Mouse (Mus musculus): ENCODE data around the gene Ssh1. TPM values are rescaled to one million over a fixed set of nuclear protein-coding genes. Genes with fewer than 3 reads are reported as not detected.

Ssh1 gene
- total RNA-seq, 2 experiments from 2014 or later: 22.9 to 27.6 TPM

DNA sequence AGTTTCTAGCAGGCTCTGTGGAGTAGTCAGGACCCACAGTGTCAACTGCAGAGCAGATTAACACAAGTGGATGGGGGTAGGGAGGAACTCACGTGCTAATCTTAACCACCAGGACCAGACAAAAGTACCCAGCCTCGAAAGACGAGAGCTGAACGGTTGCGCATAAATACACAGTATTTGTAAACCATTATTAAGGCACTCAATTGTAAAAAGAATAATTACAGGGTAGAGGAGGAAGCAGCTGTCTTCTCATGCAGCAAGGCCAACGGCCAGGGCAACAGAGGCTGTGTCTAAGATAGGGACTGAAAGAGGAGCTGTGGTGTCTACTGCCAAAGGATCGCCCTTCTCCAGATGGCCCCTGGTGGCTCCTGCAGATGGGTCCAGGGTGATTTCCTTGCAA, 56.0 kb downstream of the Ssh1 start:
- no peak for DNase-seq (ENCODE audit: extremely low spot score in 1 of 2, low spot score in 1 of 2)

DNA sequence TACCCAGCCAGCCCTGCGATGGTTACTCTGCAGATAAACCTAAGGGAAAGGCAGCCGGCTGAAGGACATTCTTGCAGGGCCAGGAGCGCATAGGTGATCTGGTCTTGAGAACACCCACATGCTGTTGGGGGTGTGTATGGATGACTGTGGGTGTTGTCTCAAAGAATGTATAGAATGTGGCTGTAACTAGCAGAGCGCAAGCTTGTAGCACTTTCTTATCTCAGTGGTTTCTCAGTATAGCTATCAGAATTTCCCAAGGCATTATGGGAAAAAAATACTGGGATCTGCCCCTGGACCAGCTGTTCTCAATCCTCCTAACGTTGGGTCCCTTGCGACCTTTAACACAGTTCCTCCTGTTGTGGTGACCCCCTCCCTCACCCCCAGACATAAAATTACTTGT, 59.8 kb downstream of the Ssh1 start:
- no peak for DNase-seq (ENCODE audit: extremely low spot score in 1 of 2, low spot score in 1 of 2)

DNA sequence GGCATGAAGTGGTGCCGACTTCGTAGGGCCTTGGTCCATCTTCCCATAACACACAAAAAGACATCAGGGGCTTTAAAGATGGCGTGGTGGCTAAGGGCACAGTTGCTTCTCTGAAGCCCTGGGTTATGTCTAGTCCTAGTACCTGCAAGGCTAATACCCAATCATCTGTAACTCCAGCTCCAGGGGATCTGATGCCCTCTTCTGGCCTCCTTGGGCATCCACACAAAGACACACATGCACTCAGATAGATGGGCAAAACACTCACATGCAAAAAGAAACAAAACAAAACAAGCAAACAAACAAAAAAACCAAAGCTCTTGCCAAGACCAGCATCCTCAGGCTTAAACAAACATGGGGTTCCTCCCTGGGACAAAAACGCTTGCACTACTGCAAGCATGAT, 60.2 kb downstream of the Ssh1 start:
- no peak for DNase-seq (ENCODE audit: extremely low spot score in 1 of 2, low spot score in 1 of 2)

DNA sequence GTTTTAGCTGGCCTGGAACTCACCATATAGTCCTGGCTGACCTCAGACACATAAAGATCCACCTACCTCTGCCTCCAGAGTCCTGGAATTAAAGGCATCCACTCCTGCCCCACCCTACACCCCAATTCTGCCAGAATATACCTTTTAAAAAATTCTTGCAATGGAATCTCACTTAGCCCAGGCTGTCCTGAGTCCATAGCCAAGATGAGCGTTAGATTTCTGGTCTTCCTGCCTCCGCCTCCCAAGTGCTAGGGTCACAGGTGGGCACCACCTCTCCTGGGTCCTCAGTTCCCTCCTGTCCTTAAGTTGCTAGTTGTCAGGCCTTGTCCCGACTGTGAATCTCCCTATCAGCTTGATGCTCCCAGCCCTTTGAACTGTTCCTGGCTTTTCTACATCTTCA, 61.4 kb downstream of the Ssh1 start:
- DNase-seq (ENCODE audit: extremely low spot score in 1 of 2, low spot score in 1 of 2): no peak

DNA sequence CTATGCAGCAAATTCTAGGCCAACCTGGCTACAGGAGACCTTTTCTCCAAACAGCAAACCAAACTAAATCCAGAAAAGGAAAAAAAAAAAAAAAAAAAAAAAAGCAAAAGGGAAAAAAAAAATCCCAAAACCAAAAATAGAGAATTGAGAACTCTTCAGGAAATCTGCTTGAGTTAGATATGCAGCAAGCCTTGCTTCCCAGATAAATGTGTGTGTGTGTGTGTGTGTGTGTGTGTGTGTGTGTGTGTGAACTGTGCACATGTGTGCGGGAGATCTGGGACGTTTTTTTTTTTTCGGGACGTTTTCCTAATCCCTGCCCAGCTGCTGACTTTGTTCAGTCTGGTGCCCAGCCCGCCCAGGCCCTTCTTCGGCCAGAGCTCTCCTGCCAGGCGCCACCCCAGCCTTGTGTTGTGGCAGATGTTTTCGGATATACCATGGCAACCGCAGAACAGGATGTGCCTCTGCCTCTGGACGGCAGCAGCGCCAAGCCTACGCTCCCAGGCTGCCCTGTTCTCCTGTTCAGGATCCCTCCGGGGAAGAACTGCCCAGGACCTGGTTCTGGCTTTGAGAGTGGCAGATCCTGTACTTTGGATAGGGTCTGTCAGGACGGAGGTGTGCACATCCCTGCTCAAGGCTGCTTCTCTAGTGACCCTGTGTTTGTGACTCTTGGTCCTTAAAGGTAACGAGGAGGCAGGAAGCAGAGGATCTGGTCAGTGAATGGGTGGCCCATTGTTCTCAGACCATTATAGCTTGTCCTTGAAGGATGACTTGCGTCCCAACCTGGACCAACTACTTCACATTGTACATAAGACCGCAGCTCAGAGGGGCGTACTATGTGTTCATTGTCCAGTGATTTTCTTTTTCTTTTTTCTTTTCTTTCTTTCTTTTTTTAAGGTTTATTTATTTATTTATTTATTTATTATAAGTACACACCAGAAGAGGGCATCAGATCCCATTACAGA, 62.8 kb downstream of the Ssh1 start:
- no peak for DNase-seq (ENCODE audit: extremely low spot score in 1 of 2, low spot score in 1 of 2)

DNA sequence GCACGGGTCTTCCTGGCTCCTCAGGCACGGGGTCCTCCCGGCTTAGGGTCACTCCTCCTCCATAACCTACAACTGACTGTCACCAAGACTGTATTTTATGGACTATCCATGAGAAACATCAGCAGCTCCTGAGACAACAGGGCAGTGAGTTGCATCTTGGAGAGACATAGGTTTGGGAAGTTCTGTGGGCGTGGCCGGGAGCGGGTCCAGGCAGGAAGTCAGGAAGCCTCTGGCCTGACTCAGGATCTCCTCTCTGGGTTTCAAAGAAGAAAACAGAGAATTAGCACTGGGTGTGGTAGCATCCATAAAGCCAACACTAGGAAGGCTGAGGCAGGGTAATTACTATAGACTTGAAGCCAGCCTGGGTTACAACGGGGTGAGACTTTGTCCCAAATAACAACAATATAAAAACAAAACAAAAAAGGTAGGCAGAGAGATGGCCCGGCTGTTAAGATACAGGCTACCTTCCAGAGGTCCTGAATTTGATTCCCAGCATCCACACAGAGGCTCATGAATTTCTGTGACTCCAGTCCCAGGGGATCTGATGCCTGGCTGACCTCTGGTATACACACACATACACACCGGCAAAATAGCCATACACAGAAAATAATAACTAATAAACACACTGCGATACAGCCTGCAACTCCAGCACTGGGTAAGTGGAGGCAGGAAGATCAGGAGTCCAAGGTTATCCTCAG, 63.6 kb downstream of the Ssh1 start:
- DNase-seq (ENCODE audit: extremely low spot score in 1 of 2, low spot score in 1 of 2): no peak

DNA sequence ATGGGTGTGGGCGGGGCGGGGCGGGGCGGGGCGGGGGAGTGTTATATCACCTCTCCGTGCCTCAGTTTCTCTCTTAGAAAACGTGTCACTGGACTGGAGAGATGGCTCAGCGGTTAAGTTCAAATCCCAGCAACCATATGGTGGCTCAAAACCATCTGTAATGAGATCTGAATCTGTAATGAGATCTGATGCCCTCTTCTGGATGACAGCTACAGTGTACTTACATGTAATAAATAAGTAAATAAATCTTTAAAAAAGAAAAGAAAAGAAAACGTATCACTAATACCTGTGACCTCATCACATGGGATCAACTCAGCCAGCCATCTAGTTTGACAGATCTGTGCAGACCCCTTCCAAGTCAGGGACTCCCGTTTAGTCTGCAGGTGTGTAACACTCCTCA, 64.2 kb downstream of the Ssh1 start:
- DNase-seq (ENCODE audit: extremely low spot score in 1 of 2, low spot score in 1 of 2): no peak

DNA sequence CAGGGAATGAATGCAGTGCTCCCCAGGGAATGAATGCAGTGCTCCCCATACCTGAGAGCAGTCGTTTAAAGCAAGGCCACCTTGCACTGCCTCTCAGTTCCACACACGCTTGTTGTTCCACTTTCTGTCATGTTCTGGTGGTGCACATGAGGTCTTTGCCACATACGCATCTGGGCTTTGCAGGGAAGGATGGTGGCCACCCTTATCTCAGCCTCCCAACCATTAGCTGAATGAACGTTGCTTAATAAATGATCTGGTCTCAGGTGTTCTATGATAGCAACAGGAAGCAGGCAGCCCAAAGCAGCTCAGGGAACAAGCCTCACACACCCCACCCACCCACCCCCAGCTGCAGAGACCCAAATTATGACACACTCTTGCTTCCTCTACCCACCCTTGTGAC, 69.1 kb downstream of the Ssh1 start:
- no peak for DNase-seq (ENCODE audit: extremely low spot score in 1 of 2, low spot score in 1 of 2)

DNA sequence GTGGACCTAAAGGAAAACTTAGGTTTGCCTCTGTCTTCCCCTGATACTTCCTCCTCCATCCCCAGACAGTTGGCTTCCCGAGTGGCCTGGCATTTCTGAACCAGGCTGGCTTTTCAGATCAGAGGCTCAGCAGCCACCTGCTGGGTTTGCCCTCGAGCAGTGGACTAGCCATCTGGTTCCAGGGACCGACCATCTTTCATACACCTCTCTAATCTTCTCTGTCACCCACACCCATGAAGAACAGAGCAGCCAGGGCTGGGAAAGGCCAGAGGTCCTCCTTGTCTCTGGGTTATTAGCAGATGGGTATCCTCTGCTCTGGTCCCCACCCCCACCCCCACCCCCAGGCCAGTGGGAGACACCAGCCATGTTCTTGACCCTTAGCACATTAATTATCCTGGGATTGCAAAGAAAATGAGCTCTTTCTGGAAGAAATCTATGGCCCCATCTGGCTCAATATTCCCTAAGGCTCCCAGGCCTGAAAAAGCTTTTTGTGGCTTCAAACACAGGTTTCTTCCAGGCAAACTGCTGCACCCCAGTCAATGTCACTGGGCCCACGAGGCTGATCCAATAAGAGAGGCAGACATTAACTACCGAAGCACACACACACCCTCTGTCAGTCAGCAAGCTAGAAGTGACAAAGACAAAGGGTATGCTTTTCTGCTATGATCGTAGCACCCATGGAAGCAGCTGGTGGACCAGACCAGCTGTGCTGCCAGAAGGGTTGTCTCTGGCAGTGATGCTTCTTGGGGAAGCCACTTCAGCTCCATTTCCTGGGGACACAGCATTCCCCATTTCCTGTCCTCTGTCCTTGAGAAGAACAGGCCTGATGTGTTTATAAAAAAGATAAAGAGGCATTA, 72.2 kb downstream of the Ssh1 start:
- no peak for DNase-seq (ENCODE audit: extremely low spot score in 1 of 2, low spot score in 1 of 2)

DNA sequence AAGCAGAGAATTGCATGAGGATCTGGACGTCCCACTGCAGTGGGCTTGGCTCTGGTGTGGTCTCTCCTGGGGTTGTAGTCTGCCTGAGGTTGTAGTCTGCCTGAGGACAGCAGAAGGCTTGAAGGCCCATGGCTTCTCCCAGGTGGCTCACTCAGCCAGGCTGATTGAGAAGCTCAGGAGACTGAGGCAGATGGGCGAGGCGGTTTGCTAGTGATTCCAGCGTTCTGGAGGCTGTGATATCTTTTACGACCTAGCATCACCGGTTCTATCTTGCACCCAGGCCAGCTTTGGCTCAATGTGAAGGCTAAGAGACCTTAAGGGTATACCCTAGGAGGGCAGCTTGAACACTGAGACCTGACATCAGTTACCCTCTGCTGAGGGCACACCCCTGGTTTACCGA, 74.6 kb downstream of the Ssh1 start:
- DNase-seq (ENCODE audit: extremely low spot score in 1 of 2, low spot score in 1 of 2): no peak

DNA sequence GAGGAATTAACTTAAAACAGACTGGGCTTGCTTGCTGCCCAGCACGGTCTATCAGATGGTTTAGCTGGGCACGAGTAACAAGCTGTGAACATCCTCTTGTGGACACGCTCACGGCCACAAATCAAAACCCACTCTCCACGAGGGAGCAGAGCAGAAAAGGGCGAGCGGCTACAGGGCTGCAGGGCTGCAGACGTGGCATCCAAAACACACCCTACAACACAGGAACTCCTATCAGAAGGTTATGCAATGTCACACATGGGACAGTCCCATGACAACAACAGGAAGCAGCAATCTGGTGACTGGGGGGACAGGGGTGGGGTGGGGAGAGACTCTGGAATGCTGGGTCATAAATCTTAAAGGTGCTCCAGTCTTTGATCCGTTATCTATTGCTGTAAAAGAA, 75.0 kb downstream of the Ssh1 start:
- DNase-seq (ENCODE audit: extremely low spot score in 1 of 2, low spot score in 1 of 2): no peak

DNA sequence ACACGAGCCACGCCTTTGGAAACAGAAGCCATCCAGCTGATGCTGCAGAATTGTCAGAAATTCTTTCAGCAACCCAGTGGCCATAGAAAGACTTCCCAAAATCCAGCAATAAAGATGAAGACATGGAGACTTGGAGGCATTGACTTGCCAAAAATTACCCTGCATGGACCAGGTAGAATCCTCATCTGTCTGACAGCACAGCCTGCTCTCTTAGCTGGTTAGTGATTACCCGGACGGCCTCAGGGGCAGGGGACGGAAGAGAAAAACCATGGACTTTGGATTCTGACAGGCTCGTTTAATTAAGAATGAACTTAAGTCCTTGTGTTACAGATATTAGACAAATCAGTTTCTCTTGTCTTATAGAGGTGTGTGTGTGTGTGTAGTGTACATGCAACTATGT, 83.0 kb downstream of the Ssh1 start:
- DNase-seq (ENCODE audit: extremely low spot score in 1 of 2, low spot score in 1 of 2): no peak

DNA sequence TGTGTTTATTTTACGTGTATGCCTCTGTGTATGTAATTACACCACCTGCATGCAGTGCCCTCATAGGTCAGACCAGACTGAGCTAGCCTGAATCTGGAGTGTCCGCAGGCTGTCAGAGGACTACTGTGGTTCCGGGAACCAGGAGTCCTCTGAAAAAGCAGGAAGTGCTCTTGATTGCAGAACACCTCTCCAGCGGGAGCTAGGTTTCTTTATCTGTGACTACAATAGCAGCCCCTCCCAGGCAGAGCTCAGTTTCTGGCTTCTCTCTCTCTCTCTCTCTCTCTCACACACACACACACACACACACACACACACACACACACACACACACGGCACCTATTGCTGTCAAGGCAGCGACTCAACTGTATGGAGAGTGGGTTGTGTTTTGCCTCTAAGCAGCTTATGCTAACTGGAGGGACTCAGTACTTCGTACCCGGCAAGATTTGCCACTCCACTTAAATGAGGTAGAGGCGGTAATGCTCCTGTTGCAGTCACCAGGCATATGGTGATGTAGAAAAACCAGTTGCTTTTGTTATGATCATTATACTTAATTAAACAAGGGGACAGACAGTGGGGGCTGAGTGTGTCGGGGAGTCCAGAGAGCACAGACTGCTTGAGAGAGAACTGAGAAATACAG, 83.5 kb downstream of the Ssh1 start:
- DNase-seq (ENCODE audit: extremely low spot score in 1 of 2, low spot score in 1 of 2): no peak

DNA sequence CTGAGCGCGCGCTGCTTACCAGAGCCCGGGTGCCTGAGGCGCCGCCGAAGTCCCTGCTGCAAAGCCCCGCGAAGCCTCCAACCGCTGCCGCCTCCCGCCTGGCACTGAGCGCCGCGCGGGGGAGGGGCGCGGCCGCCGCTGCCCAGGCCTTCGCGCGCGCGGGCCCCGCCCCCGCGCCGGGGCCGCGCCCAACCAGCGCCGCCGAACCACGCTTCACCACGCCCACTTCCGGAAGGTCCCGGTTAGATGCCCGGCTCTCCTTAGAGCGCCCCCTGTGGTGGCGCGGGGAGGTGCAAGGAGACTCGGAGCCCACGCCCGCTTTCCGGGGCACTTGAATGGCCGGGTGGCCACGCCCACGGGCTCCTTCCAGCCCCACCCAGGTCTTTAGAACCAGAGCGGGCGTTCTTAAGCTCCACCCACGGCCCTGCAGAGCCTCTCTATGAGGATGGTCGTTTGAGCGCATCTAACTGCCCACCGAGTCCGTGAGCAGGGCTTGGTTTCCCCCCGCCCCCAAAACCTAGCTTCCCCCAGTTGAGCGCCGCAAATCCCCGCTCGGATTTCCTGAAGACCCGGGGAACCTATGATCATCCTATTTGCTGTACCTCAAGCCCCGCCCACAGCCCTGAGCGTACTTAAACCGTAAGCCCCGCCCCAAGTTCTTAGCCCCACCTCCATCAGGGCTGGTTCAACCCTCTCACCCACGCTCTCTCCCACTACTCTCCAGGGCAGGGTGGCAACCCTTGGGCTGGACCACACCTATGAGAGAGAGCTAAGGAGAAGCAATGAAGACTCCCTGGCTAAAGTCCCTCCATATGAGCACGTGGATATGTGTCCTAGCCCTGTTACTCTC, 84.9 kb downstream of the Ssh1 start, which contains the start of gene Coro1c:
Coro1c (minus strand) TSS at position 167 of the 850 bp plus-strand sequence.
- DNase-seq (ENCODE audit: extremely low spot score in 1 of 2, low spot score in 1 of 2): peak; percentile 98 to 99

DNA sequence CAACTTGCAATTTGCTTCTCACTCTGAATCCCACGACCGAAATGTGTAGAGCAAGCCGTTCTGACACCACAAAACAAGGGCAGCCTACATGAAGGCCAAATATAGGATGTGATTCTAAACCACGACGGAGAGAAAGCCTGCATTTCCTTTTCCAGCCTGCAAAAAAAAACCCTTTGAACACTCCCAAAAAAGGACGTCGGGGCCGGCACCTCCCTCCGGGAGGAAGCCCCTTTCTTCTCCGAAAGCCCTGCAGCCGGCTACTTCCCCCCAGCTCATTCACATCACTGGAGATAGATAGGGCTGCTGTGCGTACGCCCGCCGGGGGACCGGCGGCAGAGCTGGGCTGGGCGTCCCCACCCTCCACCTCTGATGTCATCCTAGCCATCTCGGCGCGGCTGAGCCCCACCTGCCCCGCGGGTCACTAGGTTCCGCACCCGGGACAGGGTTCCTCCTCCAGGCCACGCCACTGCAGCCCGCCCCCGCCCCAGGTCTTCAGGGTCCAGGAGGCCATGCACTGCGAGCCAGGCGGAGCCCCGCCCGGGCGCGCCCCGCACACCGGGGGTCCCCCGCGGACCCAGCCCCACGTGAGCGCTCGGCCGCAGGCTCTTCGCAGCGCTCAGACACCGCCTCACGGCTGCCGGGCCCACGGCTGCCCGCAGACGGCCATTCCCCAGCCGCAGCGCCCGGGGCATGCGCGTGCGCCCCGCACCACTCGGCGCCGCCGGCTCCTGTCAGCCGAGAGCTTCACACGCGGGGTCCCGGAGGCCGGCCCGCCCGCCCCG, 85.7 kb downstream of the Ssh1 start:
- peak in 1 of 2 experiments; percentile 38 for DNase-seq (ENCODE audit: extremely low spot score in 1 of 2, low spot score in 1 of 2)

DNA sequence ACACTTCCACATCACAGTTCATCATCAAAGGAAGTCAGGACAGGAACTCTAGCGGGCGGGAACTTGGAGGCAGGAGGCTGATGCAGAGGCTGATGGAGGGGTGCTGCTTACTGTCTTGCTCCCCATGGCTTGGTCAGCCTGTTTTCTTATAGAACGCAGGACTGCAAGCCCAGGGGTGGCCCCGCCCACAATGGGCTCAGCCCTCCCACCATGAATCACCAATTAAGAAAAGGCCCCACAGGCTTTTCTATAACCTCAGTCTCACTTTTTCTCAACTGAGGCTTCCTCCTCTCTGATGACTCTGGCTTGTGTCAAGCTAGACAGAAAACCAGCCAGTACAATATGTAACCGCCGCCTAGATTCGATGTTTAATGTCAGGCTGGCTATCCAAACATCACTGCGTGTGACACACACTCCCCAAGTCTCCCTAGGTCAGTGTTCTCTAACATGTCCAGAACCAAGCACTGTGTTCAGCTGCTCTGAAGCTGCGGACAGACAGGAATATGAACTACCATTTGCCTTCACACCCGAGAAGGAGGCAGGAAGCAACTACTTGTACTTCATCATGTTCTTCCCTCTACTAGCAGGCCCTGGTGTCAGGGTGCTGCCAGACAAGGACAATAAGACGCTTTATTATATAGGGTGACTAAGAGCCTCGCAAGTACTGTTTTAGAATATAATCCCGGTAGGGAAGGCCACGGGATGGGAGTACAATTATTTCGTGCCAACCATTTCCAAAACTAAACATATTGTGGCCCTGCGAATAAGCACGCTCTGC, 86.5 kb downstream of the Ssh1 start:
- DNase-seq (ENCODE audit: extremely low spot score in 1 of 2, low spot score in 1 of 2): no peak

DNA sequence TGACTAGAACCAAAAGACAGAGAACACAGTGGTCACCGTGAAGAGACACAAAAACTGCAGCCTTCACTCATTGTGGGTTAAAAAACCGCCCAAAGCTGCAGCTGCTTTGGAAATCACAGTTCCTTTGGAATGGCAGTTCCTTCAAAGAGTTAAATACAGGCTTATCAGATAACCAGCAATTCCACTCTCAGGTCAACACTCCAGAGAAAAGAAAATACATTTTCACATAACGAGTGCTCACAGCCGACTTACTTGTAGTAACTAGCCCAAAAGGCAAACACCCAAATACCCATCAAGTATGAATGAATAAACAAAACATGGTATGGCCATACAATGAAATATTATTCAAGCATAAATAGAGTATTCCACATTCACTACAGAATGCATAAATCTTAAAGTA, 88.7 kb downstream of the Ssh1 start:
- no peak for DNase-seq (ENCODE audit: extremely low spot score in 1 of 2, low spot score in 1 of 2)

DNA sequence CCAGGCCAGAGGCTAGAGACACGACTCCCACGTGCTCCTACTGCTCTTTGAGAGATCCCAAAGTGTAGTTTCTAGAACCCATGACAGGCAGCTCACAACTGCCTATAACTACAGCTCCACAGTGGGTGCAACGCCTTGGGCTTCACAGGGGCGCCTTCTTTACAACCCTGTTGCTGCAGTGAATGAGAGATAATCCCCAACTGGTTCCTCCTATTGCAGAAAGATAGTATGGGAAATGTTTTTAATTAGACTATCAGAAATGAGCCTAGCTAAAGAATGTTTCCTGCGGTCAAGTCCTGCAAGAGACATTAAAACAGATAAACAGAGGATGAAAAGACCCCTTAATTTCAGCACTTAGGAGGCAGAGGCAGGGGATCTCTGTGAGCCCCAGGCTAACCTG, 90.7 kb downstream of the Ssh1 start:
- DNase-seq (ENCODE audit: extremely low spot score in 1 of 2, low spot score in 1 of 2): no peak

Data from layer of hippocampus, postnatal 25 days (tissue).